Mouse (Mus musculus) adrenal gland, postnatal 14 days (tissue): ENCODE data around the gene Samd4b. TPM values are rescaled to one million over a fixed set of nuclear protein-coding genes. Genes with fewer than 3 reads are reported as not detected.
A peak's percentile ranks its signal among the peaks of the same experiment; 100 is the strongest.

Experiments used
- DNase-seq: peaks from one replicate; pipeline ENCODE4 v3.0.0; 2021; ENCODE audit warnings: mixed read lengths
- total RNA-seq: library from RNA; stranded (reverse); gene quantifications from 2 replicates; pipeline ENCODE4 v1.2.3, GENCODE M21; 2021

Gene Samd4b
- total RNA-seq, 1 experiment from 2014 or later, result 56.3 TPM

DNA sequence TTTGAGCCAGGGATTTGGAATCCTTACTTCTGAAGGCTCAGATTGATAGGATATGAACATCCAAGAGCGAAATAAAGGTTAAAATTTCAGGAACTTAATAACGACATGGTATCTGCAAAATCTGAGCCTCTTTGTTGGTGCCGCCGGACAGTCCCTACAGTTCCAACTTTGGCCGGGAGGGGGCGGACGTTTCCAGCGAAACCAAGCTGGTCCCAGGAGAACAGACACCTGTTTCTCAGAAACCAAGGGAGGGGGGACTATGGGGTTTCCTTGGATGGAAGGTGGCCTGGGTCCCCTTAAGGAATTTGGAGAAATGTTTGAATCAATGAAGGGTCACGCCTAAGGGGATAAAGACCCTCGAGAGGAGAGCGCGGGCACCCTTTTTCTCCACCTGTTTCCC is 151.5 kb downstream of the Samd4b start:
- peak; percentile 89 for DNase-seq

- no peak for DNase-seq
Measured at GRCm38 (mm10) chr7:28444344-28444974, 153.5 kb downstream of the Samd4b start.

DNA sequence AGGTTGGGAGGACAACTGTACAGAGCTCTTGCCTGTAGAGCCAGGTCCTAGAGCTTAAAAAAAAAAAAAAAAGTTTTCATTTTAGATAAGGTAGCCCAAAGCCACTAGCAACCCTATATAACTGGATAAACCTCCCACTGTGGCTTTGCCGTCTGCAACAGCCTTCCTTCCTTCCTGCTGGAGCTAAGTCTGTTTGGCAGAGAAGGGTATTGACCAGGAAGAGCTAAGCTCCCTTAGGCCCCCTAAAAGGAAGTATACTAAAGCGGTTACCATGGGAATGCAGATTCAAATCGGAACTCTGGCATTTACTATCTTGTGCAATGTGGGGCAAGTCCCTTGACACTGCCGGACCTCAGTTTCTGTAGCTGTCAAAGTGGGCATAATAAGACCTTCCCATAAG is 155.3 kb downstream of the Samd4b start:
- no peak for DNase-seq

DNA sequence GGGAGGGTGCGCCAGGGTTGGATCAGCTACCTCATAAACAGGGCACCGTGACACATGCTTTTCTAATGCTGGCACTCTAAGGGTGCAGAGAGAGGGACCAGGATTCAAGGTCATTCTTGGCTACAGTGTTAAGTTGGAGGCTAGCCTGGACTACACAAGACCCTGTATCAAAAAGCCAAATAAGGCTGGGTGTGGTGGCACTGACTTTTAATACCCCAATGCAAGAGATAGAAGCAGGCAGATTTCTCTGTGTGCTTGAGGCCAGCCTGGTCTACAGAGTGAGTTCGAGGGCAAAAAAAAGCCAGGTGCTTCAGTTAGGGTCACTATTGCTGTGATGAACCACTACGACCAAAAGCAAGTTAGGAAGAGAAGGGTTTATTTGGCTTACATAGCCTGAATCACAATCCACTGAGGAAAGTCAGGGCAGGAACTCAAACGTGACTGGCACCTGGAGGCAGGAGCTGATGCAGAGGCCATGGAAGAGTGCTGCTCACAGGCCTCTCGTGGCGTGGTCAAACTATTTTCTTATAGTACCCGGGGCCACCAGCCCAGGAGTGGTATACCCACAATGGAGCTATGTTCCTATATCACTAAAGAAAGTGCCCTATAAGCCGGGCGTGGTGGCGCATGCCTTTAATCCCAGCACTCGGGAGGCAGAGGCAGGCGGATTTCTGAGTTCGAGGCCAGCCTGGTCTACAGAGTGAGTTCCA is 156.0 kb downstream of the Samd4b start:
- no peak for DNase-seq

DNA sequence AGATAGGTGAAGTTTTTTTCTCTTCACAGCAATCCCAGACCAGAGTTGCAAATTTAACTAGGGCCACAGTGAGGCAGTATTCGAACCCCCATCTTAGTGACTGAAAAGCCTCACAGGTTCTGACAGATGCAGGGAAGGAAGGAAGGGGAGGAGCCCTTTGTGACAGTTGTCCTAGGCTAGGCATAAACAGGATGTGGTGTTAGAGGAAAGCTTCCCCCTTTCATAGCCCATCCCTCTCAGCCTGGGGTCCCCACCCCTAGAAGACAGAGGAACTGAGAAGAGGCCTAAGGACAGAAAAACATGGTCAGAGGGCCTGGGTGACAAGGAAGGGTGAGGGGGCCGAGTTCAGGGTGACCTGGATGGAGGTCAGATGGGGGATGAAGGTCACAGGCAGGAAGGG is 157.2 kb downstream of the Samd4b start:
- DNase-seq, result peak; percentile 54

DNA sequence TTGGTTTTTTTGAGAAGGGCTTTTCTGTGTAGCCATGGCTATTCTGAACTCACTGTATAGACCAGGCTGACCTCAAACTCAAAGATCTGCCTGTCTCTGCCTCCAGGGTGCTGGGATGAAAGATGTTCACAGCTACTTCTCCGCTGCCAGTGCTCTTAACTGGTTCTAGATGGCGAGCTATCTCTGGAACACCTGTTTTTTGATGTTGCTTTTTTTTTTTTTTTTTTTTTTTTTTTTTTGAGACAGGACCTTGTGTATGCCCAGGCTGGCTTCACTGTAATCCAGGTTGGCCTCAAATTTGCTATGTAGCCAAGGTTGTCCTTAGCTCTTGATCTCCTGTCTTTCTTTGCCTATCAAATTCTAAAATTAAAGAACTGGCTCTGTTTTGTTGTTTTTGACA is 159.2 kb downstream of the Samd4b start:
- DNase-seq, result no peak

- no peak for DNase-seq
Measured at GRCm38 (mm10) chr7:28437964-28438363, 160.0 kb downstream of the Samd4b start.

GRCm38 (mm10) chr7:28436932-28437570 is 160.9 kb downstream of the Samd4b start, which contains the start of gene Gmfg:
Gene Gmfg, plus strand, starts transcription at chr7:28437447.
- DNase-seq, result peak; percentile 87

DNA sequence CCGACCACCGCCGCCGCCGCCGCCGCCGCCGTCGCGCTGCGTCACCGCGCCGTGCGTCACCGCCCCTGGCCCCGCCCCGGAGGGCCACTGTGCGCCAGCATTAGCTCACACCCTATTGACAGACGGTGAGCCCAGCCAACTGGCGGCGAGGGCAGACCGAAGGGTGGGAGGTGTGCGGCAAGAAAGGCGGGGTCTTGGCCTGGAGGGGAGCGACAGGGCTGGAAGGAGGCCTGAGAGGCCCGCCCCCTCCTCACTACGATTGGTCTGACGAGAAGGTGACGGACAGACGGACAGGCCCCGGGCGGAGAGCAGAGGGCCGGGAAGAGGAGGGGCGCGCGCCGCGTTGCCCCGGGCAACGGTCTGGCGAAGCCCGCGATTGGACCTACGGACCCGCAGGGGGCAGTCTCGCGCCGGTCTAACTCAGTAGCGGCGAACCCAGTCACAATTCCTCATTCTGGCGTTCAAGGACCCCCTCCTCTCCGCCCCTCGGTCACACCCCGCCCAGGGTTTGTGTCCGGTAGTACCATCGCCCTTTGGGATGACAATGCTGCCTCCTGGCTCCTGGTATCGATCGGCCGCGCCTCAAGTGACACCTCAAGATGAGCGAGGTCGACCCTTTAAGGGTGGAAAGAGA is 161.6 kb downstream of the Samd4b start:
- DNase-seq, result peak; percentile 100

DNA sequence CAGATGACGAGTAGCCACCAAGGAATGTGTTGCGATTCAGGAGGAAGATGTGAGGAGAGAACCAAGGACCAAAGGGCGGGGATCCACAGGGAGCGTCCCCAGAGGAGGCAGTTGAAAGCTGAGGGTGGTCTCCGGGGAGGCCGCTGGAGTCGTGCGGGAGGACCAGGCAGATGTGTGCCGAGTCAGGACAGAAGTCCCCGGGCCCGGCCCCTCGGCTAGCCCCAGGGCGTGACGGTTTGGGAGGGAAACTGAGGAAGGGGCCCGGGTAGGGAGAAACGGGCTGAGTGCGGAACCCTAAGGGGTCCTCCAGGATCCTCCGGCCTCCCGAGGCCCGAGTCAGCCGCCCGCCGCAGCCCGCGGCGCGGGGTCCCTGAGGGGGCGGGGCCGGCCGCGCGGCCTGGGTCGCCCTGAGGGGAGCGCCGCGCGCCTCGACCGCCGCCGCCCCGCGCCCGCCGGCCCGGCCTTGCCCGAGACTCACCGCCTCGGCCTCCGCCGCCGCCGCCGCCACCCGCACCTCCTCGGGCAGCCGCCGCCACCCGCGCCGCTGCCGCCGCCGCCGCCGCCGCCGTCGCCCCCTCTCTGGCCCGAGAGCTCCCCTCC is 162.2 kb downstream of the Samd4b start:
- DNase-seq, result peak; percentile 47

- DNase-seq, result no peak
Measured at GRCm38 (mm10) chr7:28432252-28432651, 165.7 kb downstream of the Samd4b start.

DNA sequence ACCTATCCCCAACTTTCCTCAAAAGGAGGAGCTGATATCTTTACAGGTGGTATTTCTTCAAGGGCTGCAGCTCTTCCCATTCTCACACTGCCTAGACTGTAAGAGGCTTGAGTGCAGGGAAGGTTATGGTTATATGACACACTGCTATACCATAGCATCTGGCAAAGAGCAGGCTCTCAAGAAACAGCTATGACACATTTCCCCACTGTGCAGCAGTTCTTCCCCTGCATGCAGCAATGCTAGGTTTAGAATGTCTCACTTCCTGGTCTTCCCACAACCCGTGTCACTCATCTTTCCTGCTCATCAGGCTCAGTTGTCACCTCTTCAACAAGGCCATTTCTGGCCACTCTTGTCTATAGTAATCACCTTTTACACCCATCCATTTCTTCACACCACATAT is 167.4 kb downstream of the Samd4b start:
- no peak for DNase-seq

DNA sequence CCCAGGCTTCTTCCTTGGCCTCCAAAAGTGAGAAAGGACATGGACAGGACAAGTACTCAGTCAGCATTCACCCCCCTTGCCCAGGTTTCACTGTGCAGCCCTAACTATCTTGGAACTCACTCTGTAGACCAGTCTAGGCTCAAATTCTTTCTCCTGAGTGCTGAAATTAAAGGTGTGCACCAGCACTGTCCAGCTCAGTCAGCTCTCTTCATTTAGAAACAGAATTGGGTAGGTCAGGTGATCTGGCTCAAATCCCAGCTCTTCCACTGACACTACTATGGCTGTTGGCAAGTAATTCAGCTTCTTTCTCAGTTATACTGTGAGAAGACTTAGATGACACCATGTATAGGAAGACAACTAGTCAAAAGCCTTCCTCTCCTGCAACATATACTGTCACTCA is 170.2 kb downstream of the Samd4b start:
- no peak for DNase-seq

DNA sequence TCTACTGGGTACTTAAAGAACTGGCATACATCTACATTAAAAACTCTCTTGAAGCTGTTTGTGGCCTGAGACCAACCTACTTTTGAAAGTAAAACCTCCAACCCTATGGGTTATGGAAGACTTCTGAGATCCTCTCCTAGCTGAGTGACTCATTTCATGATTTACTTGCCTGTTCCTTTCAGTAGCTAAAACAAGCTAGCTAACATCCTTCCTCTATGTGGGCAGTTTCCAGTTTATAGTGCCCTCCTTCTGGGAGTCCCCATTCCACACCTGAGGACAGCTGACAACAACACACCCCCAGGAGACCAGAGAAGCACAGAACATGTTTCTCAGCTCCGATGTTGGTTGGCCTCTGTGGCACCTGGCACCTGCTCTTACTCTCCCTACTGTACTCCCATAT is 174.9 kb downstream of the Samd4b start:
- DNase-seq, result no peak

GRCm38 (mm10) chr7:28419416-28419815 is 178.5 kb downstream of the Samd4b start:
- DNase-seq, result no peak

GRCm38 (mm10) chr7:28418096-28418670 is 179.8 kb downstream of the Samd4b start:
- peak; percentile 54 for DNase-seq

- DNase-seq, result no peak
Measured at GRCm38 (mm10) chr7:28417368-28417767, 180.6 kb downstream of the Samd4b start.

DNA sequence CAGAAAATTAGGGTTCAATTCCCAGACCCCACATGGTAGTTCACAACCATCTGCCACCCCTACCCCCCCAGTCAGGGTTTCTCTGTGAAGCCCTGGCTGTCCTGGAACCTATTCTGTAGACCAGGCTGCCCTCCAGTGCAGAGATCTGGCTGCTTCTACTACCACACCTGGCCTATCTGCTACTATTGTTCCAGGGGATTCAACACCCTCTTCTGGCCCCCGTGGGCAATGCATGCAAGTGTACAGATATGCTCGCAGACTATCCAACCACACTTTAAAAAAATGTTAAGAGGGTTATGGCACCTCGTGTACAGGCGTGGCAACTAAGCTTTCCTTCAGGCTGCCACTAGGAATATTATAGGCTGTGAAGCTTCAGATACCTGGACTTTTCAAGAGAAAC is 185.1 kb downstream of the Samd4b start:
- no peak for DNase-seq

DNA sequence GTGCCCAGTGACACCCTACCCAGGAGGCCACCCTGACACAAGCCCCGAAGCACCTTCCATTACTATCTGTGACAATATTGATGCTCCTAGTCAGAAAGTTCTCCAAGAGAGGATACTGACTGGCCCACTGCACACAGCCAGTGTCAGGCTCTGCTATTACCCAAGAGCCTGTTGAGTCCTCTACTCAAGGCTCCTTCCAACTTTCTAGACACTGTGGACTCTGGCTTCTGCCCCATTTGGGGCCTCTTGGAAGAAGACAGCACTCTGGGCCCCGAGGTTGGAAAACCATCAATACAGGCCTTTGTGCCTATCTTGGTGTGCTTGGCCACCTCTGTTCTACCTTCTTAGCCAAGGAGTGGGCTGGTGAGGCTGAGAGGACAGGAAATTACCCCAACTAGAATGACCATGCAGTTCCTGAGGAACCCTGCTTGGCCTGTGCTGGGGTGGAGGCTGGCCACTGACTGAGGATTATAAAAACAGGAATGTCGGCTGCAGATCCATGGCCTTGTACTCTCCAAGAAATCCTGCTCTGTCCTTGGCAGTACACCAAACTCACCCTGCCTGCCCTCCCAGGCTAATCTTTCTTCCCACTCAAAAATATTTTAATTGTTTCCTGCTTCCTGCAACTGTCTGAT is 187.0 kb downstream of the Samd4b start:
- DNase-seq, result peak; percentile 84

GRCm38 (mm10) chr7:28401942-28402341 is 196.0 kb downstream of the Samd4b start:
- no peak for DNase-seq

GRCm38 (mm10) chr7:28401030-28401429 is 196.9 kb downstream of the Samd4b start:
- DNase-seq, result no peak
